Mouse (Mus musculus): Measurements from ENCODE around the gene Prkcb.

The Prkcb gene

GRCm38 (mm10) chr7:122499743-122500597, 211.4 kb downstream of the Prkcb start:
- no peak for DNase-seq (ENCODE audit: low read depth in 1 of 2, low spot score in 2 of 2)

GRCm38 (mm10) chr7:122506467-122506866, 217.9 kb downstream of the Prkcb start:
- no peak for DNase-seq (ENCODE audit: low read depth in 1 of 2, low spot score in 2 of 2)

DNA sequence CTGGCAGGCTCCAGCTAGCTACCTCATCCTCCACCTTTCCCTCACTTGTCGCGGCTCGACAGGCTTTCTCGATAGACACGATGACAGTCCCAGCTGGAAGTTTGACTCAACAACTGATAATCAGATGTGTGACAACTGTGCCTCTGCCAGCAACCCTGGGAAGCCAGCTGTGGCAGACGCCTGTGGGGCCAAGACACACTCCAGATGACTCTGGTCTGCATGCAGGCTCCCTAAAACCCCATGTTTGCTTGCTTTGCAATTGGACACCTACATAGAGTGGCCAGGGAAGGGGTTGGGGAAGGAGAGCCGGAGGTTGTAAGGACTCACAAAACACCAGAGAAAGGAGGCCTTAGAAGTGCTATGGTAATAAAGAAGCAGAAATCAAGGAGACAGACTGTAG, 221.4 kb downstream of the Prkcb start:
- no peak for DNase-seq (ENCODE audit: low read depth in 1 of 2, low spot score in 2 of 2)

- DNase-seq (ENCODE audit: low read depth in 1 of 2, low spot score in 2 of 2): no peak
Observed at GRCm38 (mm10) chr7:122512430-122512966, 223.9 kb downstream of the Prkcb start.

DNA sequence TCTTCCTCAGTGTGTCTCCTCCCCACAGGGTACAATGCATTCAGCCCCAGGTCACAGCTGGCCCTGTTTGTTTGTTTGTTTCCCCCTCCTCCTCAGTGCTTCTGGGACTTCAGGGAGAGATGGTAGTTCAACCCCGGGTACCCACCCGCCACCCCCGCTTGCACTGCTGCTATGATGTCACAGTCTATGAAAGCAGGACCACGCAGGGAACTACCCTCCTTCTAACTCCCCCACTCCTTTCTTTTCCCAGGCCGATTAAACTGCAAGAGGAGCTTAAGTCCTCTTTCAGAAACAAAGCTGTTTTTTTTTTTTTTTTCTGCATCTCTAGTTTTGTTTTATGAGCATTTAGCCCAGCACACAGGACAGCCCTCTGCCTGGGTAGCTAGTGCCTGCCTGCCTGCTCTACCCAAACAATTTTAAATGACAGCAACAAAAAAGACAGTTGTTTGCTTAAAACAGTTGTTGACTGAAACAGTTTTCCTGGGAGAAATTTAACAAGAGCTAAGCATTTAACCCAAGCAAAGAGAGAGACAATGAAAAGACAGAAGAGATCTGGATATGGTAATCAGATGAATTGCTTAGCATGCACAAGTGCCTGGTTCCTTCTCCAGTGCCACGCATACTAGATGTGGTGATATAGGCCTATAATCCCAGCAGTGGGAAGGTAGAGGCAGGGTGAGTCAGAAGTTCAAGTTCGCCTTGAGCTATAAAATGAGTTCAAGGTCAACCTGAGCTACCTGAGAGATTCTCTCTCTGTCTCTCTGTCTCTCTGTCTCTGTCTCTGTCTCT, 232.5 kb downstream of the Prkcb start:
- no peak for DNase-seq (ENCODE audit: low read depth in 1 of 2, low spot score in 2 of 2)

- no peak for DNase-seq (ENCODE audit: low read depth in 1 of 2, low spot score in 2 of 2)
Observed at GRCm38 (mm10) chr7:122528201-122528600, 239.7 kb downstream of the Prkcb start.

- no peak for DNase-seq (ENCODE audit: low read depth in 1 of 2, low spot score in 2 of 2)
Observed at GRCm38 (mm10) chr7:122528646-122529045, 240.1 kb downstream of the Prkcb start.

GRCm38 (mm10) chr7:122533566-122534360, 245.2 kb downstream of the Prkcb start:
- DNase-seq (ENCODE audit: low read depth in 1 of 2, low spot score in 2 of 2): no peak

- no peak for DNase-seq (ENCODE audit: low read depth in 1 of 2, low spot score in 2 of 2)
Observed at GRCm38 (mm10) chr7:122544616-122545015, 256.1 kb downstream of the Prkcb start.

- DNase-seq (ENCODE audit: low read depth in 1 of 2, low spot score in 2 of 2): no peak
Observed at GRCm38 (mm10) chr7:122556575-122557140, 268.1 kb downstream of the Prkcb start.

- no peak for DNase-seq (ENCODE audit: low read depth in 1 of 2, low spot score in 2 of 2)
Observed at GRCm38 (mm10) chr7:122558085-122558811, 269.7 kb downstream of the Prkcb start.

DNA sequence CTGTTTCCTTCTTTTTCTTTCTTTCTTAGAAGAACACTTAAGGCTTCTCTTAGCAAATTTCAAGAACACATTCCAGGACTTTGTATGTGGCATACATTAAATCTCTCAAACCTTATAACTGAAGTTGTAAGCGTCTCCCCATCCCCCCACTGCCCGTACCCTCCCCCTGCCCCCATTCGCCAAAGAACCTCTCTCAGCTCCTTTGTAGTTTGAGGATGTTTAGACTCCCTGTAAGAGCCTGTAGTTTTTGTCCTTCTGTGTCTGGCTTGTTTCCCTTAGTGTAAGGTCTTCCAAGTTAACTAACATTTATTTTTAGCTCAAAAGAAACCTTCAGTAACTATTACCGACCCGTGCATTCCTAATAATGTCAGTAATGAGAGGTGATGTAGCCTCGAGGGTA, 270.4 kb downstream of the Prkcb start:
- no peak for DNase-seq (ENCODE audit: low read depth in 1 of 2, low spot score in 2 of 2)

- no peak for DNase-seq (ENCODE audit: low read depth in 1 of 2, low spot score in 2 of 2)
Observed at GRCm38 (mm10) chr7:122562586-122562985, 274.0 kb downstream of the Prkcb start.

GRCm38 (mm10) chr7:122565371-122565770, 276.8 kb downstream of the Prkcb start:
- no peak for DNase-seq (ENCODE audit: low read depth in 1 of 2, low spot score in 2 of 2)

GRCm38 (mm10) chr7:122566011-122566410, 277.5 kb downstream of the Prkcb start:
- DNase-seq (ENCODE audit: low read depth in 1 of 2, low spot score in 2 of 2): no peak

DNA sequence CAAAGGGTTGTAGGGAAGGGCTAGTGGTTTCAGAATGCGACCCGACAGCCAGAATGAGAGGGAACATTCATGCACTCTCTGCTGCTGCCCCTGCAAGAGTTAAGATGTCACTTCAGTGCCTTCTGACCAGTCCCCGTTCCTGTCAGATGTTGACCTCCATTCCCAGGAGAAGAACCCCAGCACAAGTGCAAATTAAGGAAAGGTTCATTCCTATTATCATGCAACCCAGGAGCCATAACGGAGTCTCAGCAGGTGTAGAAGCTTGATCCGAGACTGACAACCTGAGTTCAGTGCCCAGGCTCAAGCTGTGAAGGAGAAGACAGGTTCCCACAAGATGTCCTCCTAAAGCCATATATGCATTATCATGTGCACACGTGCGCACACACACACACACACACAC, 280.2 kb downstream of the Prkcb start:
- DNase-seq (ENCODE audit: low read depth in 1 of 2, low spot score in 2 of 2): no peak

DNA sequence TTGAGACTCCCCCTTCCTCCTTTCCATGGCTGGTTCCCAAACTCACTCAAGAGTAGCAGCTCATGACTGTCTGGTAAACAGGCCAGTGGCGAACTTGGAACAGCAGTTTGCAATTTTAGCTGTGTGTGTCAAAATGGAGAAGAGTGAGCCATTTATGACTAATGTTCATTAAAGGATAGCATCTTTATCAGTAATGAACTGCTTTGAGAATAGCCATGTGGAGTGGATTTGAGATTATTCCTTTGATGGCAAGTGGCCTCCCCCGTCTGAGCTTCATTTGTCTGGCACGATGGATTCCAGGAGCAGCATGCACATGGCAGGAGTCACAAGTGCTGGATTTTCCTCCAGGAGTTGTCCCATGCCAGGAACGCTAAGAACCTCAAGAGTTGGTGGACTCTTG, 281.9 kb downstream of the Prkcb start:
- DNase-seq (ENCODE audit: low read depth in 1 of 2, low spot score in 2 of 2): no peak

DNA sequence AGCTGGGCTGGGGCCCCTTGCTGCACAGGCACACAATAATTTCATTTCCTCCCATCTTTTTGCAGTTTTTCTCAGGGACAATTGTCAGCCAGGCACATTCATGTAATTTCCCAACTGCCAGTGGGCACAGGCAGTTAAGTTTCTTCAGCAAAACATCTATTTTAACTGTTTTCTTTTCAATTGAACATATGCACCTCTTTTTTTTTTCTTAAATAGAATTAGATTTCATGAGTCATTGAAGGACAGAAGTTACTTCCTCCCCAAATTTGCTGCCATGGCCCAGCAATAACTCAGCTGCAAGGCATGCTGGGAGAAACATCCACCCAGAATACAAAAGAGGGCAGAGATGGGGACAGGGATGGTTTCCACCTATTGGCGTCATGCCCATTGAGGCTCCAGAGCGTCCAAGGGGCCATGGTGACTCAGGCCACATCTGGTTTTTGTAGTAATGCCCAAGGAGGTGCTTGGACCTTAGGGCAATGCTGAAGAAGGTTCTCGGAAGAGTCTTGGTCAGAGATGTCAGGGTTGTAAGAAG, 284.6 kb downstream of the Prkcb start:
- DNase-seq (ENCODE audit: low read depth in 1 of 2, low spot score in 2 of 2): no peak

GRCm38 (mm10) chr7:122574418-122574817, 285.9 kb downstream of the Prkcb start:
- DNase-seq (ENCODE audit: low read depth in 1 of 2, low spot score in 2 of 2): no peak

DNA sequence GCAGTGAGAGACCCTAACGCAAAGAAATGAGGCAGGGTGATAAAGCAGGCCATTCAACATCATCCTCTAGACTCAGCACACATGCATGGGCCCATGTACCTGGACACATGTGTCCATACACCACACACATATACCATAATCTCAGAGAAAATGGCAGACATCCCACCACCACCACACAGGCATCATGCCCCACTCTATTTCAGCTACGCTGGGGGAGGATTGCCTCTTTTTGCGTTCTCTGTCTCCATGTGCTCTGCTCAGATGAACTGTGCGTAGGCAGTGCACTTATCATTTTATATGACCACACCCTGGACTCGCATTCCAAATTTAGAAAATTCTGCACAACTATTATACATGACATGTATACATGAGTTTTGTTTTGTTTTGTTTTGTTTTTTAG, 286.5 kb downstream of the Prkcb start:
- DNase-seq (ENCODE audit: low read depth in 1 of 2, low spot score in 2 of 2): no peak

Measured in monocyte, adult 2 months (primary cell).